Mouse (Mus musculus) neural tube, embryonic 12.5 days (tissue): ENCODE measurements around the gene Capn9. TPM values are rescaled to one million over a fixed set of nuclear protein-coding genes. Genes with fewer than 3 reads are reported as not detected.

Source experiments
- ATAC-seq: fragments of 200-750 bp; cut with Nextera tagmentation; 2 replicates; pipeline ENCODE4 v1.8.0; 2017; ENCODE audit warnings: low read depth, mild to moderate bottlenecking, moderate TSS enrichment, moderate library complexity; ENCODE audit not compliant: low FRiP score
- H3K27ac ChIP-seq: fragments of 300-500 bp; sonication (generic); 2 replicates; pipeline ENCODE4 v1.5.1; 2016
- H3K27me3 ChIP-seq: fragments of 300-500 bp; sonication (generic); replicated peaks from 2 replicates; pipeline ENCODE4 v1.6.1; 2016; ENCODE audit warnings: mild to moderate bottlenecking
- H3K36me3 ChIP-seq: fragments of 300-500 bp; sonication (generic); 2 replicates; pipeline ENCODE4 v1.6.1; 2016; ENCODE audit warnings: mild to moderate bottlenecking
- H3K4me1 ChIP-seq: fragments of 300-500 bp; sonication (generic); 2 replicates; pipeline ENCODE4 v1.6.1; 2016
- H3K4me2 ChIP-seq: fragments of 300-500 bp; sonication (generic); replicated peaks from 2 replicates; pipeline ENCODE4 v1.6.1; 2016; ENCODE audit warnings: mild to moderate bottlenecking
- H3K4me3 ChIP-seq: fragments of 300-500 bp; sonication (generic); 2 replicates; pipeline ENCODE4 v1.5.1; 2016
- H3K9ac ChIP-seq: fragments of 300-500 bp; sonication (generic); 2 replicates; pipeline ENCODE4 v1.6.1; 2016; ENCODE audit warnings: mild to moderate bottlenecking
- H3K9me3 ChIP-seq: fragments of 300-500 bp; sonication (generic); 2 replicates; pipeline ENCODE4 v1.6.1; 2016; ENCODE audit warnings: mild to moderate bottlenecking
- WGBS: fragments of 180-500 bp; shearing (Covaris S2); methylation state at CpG from one replicate; pipeline ENCODE4 v1.1.7; 2016; 5-methylcytosine and 5-hydroxymethylcytosine counted together
- polyA plus RNA-seq: library from polyadenylated mRNA; unstranded; fragments of >200 nt; fragmentation: Nextera tagmentation; extraction: Ambion mirVana; gene quantifications from 2 replicates; pipeline ENCODE4 v1.2.1, GENCODE M21; 2016

Capn9 gene
- polyA plus RNA-seq, 1 experiment from 2014 or later = not detected

DNA sequence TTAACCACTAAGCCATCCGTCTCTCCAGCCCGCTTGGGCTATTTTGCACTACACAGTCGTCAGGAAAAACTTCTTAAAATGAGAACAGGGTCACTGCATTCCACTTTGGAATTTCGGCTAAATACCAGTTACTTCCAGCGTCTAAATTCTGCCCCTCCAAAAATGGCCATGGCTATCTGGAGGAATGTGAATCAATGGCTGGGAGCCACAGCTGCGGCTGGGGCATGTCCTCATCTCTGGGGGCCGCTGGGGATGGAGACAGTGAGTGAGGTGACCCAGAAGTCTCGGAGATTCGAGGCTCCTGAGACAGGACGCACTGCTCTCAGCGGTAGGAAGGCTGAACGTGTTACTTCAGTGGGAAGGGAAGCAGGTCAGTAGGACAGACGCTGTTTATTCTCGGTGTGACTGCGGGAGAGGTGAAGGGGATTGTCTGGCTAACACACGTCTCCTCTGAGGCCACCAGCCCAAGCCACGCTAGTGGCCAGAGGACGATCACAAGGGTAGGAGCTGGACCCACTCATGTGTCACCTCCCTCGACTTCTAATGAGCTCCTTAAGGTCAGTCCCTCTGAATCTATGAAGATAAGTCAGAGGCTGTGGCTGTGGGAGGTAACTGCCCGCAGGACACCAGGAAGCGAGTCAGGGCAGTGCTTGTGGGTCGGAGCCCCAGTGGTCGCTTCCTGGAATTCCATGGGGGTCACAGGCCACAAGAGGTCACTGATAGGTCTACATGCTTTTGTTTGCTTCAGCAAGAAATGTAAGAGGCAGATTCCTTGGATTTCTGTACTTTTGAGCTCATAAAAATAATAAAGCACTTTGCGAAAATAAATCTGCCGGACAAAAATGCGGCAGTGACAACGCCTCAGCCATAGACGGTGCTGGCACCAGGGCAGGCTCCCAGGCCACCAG is 77.9 kb downstream of the Capn9 start:
- no peaks in the 10 kb centered on the region for H3K9me3 ChIP-seq
- H3K27ac ChIP-seq = no peak overlapping the region
- H3K4me2 ChIP-seq = no peak overlapping the region
- peaks cover 28% of the 10 kb centered on the region for H3K4me1 ChIP-seq
- H3K36me3 ChIP-seq = peaks cover 12% of the 10 kb centered on the region
- no peak overlapping the region for H3K4me3 ChIP-seq
- no peak overlapping the region for H3K9ac ChIP-seq
- 70% methylated on average over 28 of the region's 28 CpGs for WGBS
- no peak for ATAC-seq
- no peaks in the 10 kb centered on the region for H3K27me3 ChIP-seq

DNA sequence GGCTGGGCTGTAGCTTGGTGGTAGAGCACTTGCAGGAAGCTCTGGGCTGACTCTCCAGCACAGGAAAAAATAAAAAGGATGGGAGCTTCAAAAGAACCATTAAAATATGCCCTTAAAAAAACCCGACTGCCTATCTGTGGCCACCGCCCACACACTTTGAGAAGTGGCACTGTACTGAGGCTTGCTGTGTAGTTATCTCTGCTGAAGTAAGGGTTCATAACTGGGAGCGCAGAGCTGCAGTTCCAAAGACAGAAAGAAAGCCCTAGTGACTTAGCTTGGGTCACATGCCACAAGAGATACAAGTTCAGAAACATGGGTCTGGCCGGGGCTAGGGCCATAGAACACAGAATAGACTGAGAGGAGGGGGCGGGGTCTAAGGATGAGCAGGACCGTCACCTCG is 82.0 kb downstream of the Capn9 start:
- no peak for ATAC-seq
- H3K27me3 ChIP-seq = no peaks in the 10 kb centered on the region
- no peak overlapping the region for H3K4me3 ChIP-seq
- no peaks in the 10 kb centered on the region; the same call in 1 of the 2 replicates for H3K36me3 ChIP-seq
- no peak overlapping the region for H3K4me2 ChIP-seq
- peaks cover 47% of the 10 kb centered on the region for H3K4me1 ChIP-seq
- no peak overlapping the region for H3K27ac ChIP-seq
- H3K9me3 ChIP-seq = no peaks in the 10 kb centered on the region
- 82% methylated on average over 7 of the region's 7 CpGs for WGBS
- H3K9ac ChIP-seq = no peak overlapping the region

DNA sequence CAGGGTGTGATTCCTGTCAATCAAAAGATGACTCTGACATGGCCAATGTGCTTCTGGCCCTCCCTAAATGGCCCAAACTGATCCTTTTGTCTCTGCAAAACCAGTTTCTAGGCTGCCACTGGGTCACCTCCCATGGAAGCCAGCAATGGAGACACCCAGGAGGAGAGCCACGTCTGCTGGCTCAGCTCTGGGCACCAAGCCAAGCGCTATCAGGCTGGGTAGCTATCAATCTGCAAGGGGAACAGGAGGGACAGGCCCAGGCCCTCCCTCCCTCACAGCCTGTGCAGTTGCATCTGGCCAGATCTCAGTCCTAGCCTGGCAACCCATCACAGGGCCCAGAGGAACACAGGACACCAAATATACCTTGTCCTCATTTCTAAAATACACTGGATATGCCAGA is 82.5 kb downstream of the Capn9 start:
- Histone ChIP-seq H3K36me3 (no peaks in the 10 kb centered on the region; the same call in 1 of the 2 replicates), H3K9ac (no peak overlapping the region), H3K4me1 (peaks cover 47% of the 10 kb centered on the region), H3K27ac (no peak overlapping the region), H3K27me3 (no peaks in the 10 kb centered on the region), H3K9me3 (no peaks in the 10 kb centered on the region), H3K4me2 (no peak overlapping the region), H3K4me3 (no peak overlapping the region)
- ATAC-seq = peak; percentile 32
- WGBS = 40% methylated on average over 2 of the region's 2 CpGs

DNA sequence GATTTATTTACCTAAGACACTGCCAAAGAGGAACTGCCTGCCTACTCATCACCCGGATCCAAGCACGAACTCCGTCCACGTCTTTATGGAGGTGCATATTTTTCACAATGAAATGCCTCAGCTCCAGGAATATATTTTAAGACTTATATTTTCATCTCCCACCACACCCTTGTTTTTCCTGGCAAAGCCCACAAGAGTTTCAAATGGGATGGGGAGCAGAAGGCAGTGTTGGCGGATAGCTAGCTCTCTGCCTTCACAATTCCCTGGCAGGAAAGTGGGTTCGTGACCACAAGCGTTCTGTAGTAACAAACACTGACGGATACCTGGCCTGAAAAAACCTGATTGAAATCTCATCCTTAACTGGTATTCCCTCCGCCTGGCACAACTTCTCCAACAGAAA is 85.9 kb downstream of the Capn9 start:
- Histone ChIP-seq H3K27ac (no peak overlapping the region), H3K9ac (peak overlapping the region; percentile 88), H3K4me2 (peak overlapping the region; percentile 82), H3K4me3 (peak overlapping the region; percentile 80), H3K9me3 (no peaks in the 10 kb centered on the region), H3K36me3 (no peaks in the 10 kb centered on the region), H3K27me3 (no peaks in the 10 kb centered on the region), H3K4me1 (peaks cover 35% of the 10 kb centered on the region)
- ATAC-seq = no peak
- 52% methylated on average over 9 of the region's 9 CpGs for WGBS

DNA sequence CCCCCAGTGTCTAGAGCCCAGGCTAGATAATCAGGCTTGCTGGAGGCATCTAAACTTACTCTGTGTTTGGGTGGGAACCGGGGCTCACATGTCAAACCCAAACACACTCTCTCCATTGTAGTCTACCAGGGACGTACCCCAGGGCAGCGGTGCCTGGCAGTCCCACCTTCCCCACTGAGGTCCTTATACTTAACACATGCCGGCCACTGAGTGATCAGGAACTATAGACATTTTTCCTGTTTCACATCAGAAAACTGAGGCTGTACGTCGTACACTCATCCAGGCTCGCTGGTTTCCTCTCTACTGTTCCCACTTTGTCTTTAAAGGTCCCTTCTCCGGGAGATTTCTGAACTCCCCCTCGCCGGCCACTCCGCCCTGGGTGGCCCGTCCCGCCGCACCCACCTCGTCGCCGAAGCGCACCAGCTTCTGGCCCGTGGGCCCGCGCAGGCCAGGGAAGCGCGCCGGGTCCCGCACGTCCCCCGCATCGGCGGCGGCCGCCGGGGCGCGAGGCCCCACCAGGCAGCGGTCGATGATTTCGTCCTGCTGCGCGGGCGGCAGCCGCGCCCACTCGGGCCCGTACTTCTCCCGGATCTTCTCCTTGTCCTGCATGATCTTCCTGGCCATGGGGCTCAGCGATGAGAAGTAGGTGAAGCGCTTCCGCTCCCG is 86.7 kb downstream of the Capn9 start:
- peak; percentile 59 for ATAC-seq
- no peaks in the 10 kb centered on the region for H3K27me3 ChIP-seq
- WGBS = under 1% methylated on average over 49 of the region's 49 CpGs

DNA sequence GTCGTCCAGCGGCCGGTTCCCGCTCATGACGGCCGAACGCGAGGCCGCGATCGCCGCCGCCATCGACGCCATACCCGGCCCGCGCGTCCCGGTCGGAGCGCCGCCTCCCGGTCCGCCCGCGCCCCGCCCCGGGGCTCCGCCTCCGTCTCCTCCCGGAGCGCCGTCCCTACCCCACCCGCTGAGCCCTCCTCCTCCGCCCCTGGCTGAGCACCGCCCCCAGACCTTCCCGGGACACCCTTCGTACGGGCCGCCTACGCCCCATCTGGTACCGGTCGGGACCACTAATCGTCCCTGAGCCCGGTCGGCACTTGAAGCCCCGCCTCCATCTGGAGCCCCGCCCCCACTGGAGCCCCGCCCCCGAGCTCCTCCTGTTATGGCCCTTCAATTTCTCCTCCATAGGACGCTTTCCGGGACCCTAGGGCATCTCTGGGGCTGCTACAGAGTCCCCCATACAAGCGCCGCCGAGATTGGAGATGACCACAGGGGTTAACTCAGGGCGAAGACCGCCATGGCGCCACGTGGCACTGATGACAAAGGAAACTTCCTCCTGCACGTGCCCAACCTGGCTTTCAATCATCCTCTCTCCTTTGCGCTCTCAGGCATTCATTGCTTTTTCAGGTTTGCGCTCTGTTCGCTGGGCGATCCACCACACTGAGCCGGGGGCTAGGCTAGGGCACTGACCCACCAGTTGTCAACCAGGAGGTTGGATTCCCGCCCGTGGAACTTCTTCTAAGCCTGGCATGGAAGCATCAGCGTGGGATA is 87.4 kb downstream of the Capn9 start, which contains the start of gene 2310022B05Rik:
Gene 2310022B05Rik, minus strand, starts transcription at position 258 of the 762 bp plus-strand sequence.
- peak within 1 kb of the TSS; percentile 82 for H3K4me2 ChIP-seq
- H3K27me3 ChIP-seq = no peaks in the 10 kb centered on the region
- H3K36me3 ChIP-seq = no peaks in the 10 kb centered on the region
- peak within 1 kb of the TSS; percentile 77 for H3K27ac ChIP-seq
- WGBS = 1% methylated on average over 68 of the region's 69 CpGs
- peak within 1 kb of the TSS; percentile 88 for H3K9ac ChIP-seq
- peaks cover 32% of the 10 kb centered on the region for H3K4me1 ChIP-seq
- peak; percentile 91 for ATAC-seq
- no peaks in the 10 kb centered on the region for H3K9me3 ChIP-seq
- peak within 1 kb of the TSS; percentile 80 for H3K4me3 ChIP-seq

More for the DNA sequence above, 86.7 kb downstream of the Capn9 start:
- H3K9ac ChIP-seq = peak overlapping the region; percentile 88
- no peaks in the 10 kb centered on the region for H3K36me3 ChIP-seq
- peaks cover 35% of the 10 kb centered on the region for H3K4me1 ChIP-seq
- peak overlapping the region; percentile 82 for H3K4me2 ChIP-seq
- H3K9me3 ChIP-seq = no peaks in the 10 kb centered on the region
- peak overlapping the region; percentile 77 for H3K27ac ChIP-seq
- peak overlapping the region; percentile 80 for H3K4me3 ChIP-seq

DNA sequence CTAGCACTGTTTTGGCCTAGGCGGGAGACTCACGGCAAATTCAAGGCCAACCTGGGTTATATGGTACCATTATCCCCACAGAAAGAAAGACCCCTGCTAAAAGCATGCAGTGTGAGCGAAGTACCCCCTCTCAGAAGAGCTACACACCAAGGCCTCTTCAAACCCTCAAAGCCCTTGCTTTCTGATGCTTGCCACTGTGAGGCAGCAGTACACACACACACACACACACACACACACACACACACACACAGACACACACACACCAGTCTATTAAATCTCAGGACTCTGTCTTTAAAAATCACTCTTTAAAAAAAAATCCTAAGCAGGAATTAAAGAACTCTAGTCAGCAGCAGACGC is 87.9 kb downstream of the Capn9 start:
- peak; percentile 18; the same call in 1 of the 2 replicates for ATAC-seq
- Histone ChIP-seq H3K9ac (0 out of 2 replicates have a peak overlapping the region, but pooled peaks have one; percentile 21), H3K4me2 (peak overlapping the region; percentile 82), H3K36me3 (no peaks in the 10 kb centered on the region), H3K27me3 (no peaks in the 10 kb centered on the region), H3K4me3 (peak overlapping the region; percentile 80), H3K9me3 (no peaks in the 10 kb centered on the region), H3K27ac (peak overlapping the region; percentile 77; the same call in 1 of the 2 replicates), H3K4me1 (peaks cover 28% of the 10 kb centered on the region)
- WGBS = 50% methylated on average over 4 of the region's 4 CpGs

DNA sequence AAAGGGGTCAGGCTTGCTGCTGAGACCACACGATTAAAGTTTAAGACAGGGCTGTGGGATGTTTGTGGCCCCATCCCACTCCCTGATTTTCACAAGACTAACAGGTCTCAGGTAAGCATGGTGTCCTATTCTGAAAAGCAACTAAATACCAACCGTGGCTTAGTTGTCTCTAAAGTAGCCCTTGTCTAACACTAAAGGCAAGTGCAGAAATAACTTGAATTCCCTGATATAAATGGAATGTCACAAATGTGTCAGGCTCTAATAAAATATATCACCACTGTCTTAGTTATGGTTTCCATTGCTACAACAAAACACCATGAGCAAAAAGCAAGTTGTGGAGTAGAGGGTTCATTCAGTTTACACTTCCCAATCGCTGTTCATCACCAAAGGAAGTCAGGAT is 88.5 kb downstream of the Capn9 start:
- H3K27me3 ChIP-seq = no peaks in the 10 kb centered on the region
- no peak for ATAC-seq
- no peaks in the 10 kb centered on the region for H3K36me3 ChIP-seq
- H3K9me3 ChIP-seq = no peaks in the 10 kb centered on the region
- no peak overlapping the region for H3K9ac ChIP-seq
- 86% methylated on average over 3 of the region's 3 CpGs for WGBS
- H3K27ac ChIP-seq = no peak overlapping the region
- H3K4me1 ChIP-seq = peaks cover 27% of the 10 kb centered on the region
- no peak overlapping the region for H3K4me2 ChIP-seq
- H3K4me3 ChIP-seq = no peak overlapping the region

Other genes starting within 250 kb of the Capn9 start
- 8.0 and 8.5 TPM in 2 replicates for gene Pgbd5, start 136.5 kb upstream of the Capn9 start, polyA plus RNA-seq
- 40.3 and 41.0 TPM in 2 replicates for gene Cog2, start 55.3 kb upstream of the Capn9 start, polyA plus RNA-seq
- gene Agt, start 6.4 kb upstream of the Capn9 start, polyA plus RNA-seq = 0.10 and 0.29 TPM in 2 replicates
- gene 2310022B05Rik, start 87.3 kb downstream of the Capn9 start, polyA plus RNA-seq = 26.8 and 27.4 TPM in 2 replicates
- gene Ttc13, start 145.9 kb downstream of the Capn9 start, polyA plus RNA-seq = 62.5 and 64.0 TPM in 2 replicates
- gene Arv1, start 146.0 kb downstream of the Capn9 start, polyA plus RNA-seq = 33.0 and 35.9 TPM in 2 replicates
- gene Fam89a, start 175.7 kb downstream of the Capn9 start, polyA plus RNA-seq = 8.9 and 11.2 TPM in 2 replicates
- gene Trim67, start 217.0 kb downstream of the Capn9 start, polyA plus RNA-seq = 14.3 and 15.1 TPM in 2 replicates